8 mouse cellular contexts compared by ENCODE assay signal in genomic region chr3:69045400-69045703, GRCm38 (mm10). TPM values are rescaled to one million over a fixed set of nuclear protein-coding genes. Genes with fewer than 3 reads are reported as not detected.
DNase-seq lines count a peak whose midpoint lies in the region; ATAC-seq and TF ChIP-seq lines count a peak whose summit lies in the region.

No protein-coding gene starts in this region.

- H3K4me3 ChIP-seq in heart, embryonic 10.5 days: peak overlapping the region; percentile 93
- H3K4me3 ChIP-seq in ES-Bruce4 (ENCODE audit: low read depth, low read length): peak overlapping the region; percentile 95
- peak overlapping the region; percentile 95 for H3K4me3 ChIP-seq in forebrain, postnatal 0 days (ENCODE audit: low read depth, low read length)
- peak overlapping the region; percentile 92 for H3K4me3 ChIP-seq in megakaryocyte, embryonic 14.5 days (replicated peaks)

- TF ChIP-seq CTCF in ES-Bruce4 (IDR thresholded peaks at IDR 0.05; ENCODE audit: low read depth, low read length): no peak
- no peak for TF ChIP-seq CTCF in forebrain, postnatal 0 days (IDR thresholded peaks at IDR 0.05; ENCODE audit: low read depth)

- peak overlapping the region; percentile 100 for H3K27ac ChIP-seq in heart, embryonic 10.5 days
- peak overlapping the region; percentile 81 for H3K27ac ChIP-seq in ES-Bruce4 (ENCODE audit: insufficient read depth, low read length)
- H3K27ac ChIP-seq in forebrain, postnatal 0 days (ENCODE audit: low read depth, low read length): 0 out of 2 replicates have a peak overlapping the region, but pooled peaks have one; percentile 87

- peak overlapping the region; percentile 83 for H3K4me2 ChIP-seq in forebrain, postnatal 0 days (ENCODE audit: low read depth)

- H3K4me1 ChIP-seq in heart, embryonic 10.5 days: peaks cover 24% of the 10 kb centered on the region
- no peaks in the 10 kb centered on the region for H3K4me1 ChIP-seq in ES-Bruce4 (ENCODE audit: control insufficient read depth, insufficient read depth, low read length)
- H3K4me1 ChIP-seq in forebrain, postnatal 0 days (ENCODE audit: insufficient read depth): no peaks in the 10 kb centered on the region; the same call in 1 of the 2 replicates
- peaks cover 45% of the 10 kb centered on the region for H3K4me1 ChIP-seq in megakaryocyte, embryonic 14.5 days

- peaks cover 23% of the 10 kb centered on the region for H3K36me3 ChIP-seq in heart, embryonic 10.5 days
- H3K36me3 ChIP-seq in ES-Bruce4 (ENCODE audit: control insufficient read depth, insufficient read depth, low read length, poor library complexity, severe bottlenecking): peaks cover 23% of the 10 kb centered on the region
- no peaks in the 10 kb centered on the region for H3K36me3 ChIP-seq in forebrain, postnatal 0 days (ENCODE audit: insufficient read depth)
- H3K36me3 ChIP-seq in megakaryocyte, embryonic 14.5 days (replicated peaks; ENCODE audit: low read length): peaks cover 9% of the 10 kb centered on the region

- TF ChIP-seq POLR2A in ES-Bruce4 (IDR thresholded peaks at IDR 0.05; ENCODE audit: insufficient read depth, low read length): no peak

- WGBS in heart, embryonic 10.5 days: 10% methylated on average over 9 of the region's 9 CpGs
- 6% methylated on average over 9 of the region's 9 CpGs for WGBS in forebrain, postnatal 0 days

- DNase-seq in heart, embryonic 10.5 days (ENCODE audit: low spot score): no peak
- DNase-seq in heart, adult 18-20 months: no peak
- DNase-seq in forebrain, postnatal 0 days: no peak
- no peak for DNase-seq in adipocyte (ENCODE audit: low spot score)
- DNase-seq in adrenal gland, postnatal 36 days: no peak
- DNase-seq in adrenal gland, adult 2 months: no peak

- TF ChIP-seq EP300 in ES-Bruce4 (IDR thresholded peaks at IDR 0.05; ENCODE audit: insufficient read depth, low read depth, low read length): no peak

- H3K27me3 ChIP-seq in heart, embryonic 10.5 days (ENCODE audit: insufficient read depth, poor library complexity, severe bottlenecking): no peaks in the 10 kb centered on the region
- no peaks in the 10 kb centered on the region for H3K27me3 ChIP-seq in ES-Bruce4 (ENCODE audit: control insufficient read depth, insufficient read depth, low read length, poor library complexity, severe bottlenecking)
- no peaks in the 10 kb centered on the region for H3K27me3 ChIP-seq in forebrain, postnatal 0 days (ENCODE audit: insufficient read depth, low read length)
- peaks cover 38% of the 10 kb centered on the region for H3K27me3 ChIP-seq in megakaryocyte, embryonic 14.5 days (replicated peaks)

- ATAC-seq in forebrain, postnatal 0 days: no peak

- H3K9ac ChIP-seq in ES-Bruce4 (ENCODE audit: low read depth, poor library complexity, severe bottlenecking): peak overlapping the region; percentile 97
- peak overlapping the region; percentile 76 for H3K9ac ChIP-seq in forebrain, postnatal 0 days

- H3K9me3 ChIP-seq in heart, embryonic 10.5 days: no peaks in the 10 kb centered on the region
- H3K9me3 ChIP-seq in ES-Bruce4 (replicated peaks; ENCODE audit: control insufficient read depth, insufficient read depth, low read length, poor library complexity, severe bottlenecking): no peaks in the 10 kb centered on the region; the same call in 1 of the 2 replicates
- no peaks in the 10 kb centered on the region for H3K9me3 ChIP-seq in forebrain, postnatal 0 days (ENCODE audit: low read length)
- no peaks in the 10 kb centered on the region for H3K9me3 ChIP-seq in megakaryocyte, embryonic 14.5 days

RNA-seq across cellular contexts. Expression of gene Trim59, which starts 0.8 kb away (rescaled TPM):
- 105 and 122 TPM in 2 replicates for polyA plus RNA-seq in heart, embryonic 10.5 days (2016; fragmentation: Nextera tagmentation; extraction: Ambion mirVana)
- total RNA-seq in heart, adult 18-20 months (2021): 1 to 10 TPM; 1.4 to 1.7 TPM
- 122 and 133 TPM in 2 replicates for polyA plus RNA-seq in ES-Bruce4 (2011; ENCODE audit: insufficient read depth, insufficient read length, low read depth, missing spikeins)
- total RNA-seq in forebrain, postnatal 0 days (2014; rRNA removed): 8.0 and 8.6 TPM in 2 replicates
- polyA plus RNA-seq in forebrain, postnatal 0 days (2015; fragmentation: Nextera tagmentation; extraction: Ambion mirVana): 21.3 and 22.1 TPM in 2 replicates
- 0.35 TPM in 1 of 2 replicates, not detected in the other for polyA plus RNA-seq in megakaryocyte, embryonic 14.5 days (2012; ENCODE audit: insufficient read depth, low replicate concordance)
- 1 to 10 TPM; 6.0 to 8.2 TPM for total RNA-seq in adrenal gland, postnatal 36 days (2021)
- total RNA-seq in adrenal gland, adult 2 months (2021): 1 to 10 TPM; 5.4 to 6.7 TPM
- polyA plus RNA-seq in adrenal gland, adult 2 months (2012; rRNA removed): 0.78 and 0.97 TPM in 2 replicates

RNA-seq across cellular contexts. Expression of gene Smc4, which starts 40.8 kb away (rescaled TPM):
- 156 and 161 TPM in 2 replicates for polyA plus RNA-seq in heart, embryonic 10.5 days (2016; fragmentation: Nextera tagmentation; extraction: Ambion mirVana)
- total RNA-seq in heart, adult 18-20 months (2021): 10 to 100 TPM in 1 of 2 experiments, 1 to 10 TPM in 1; 9.7 to 13.3 TPM
- 276 and 284 TPM in 2 replicates for polyA plus RNA-seq in ES-Bruce4 (2011; ENCODE audit: insufficient read depth, insufficient read length, low read depth, missing spikeins)
- total RNA-seq in forebrain, postnatal 0 days (2014; rRNA removed): 16.4 and 21.1 TPM in 2 replicates
- polyA plus RNA-seq in forebrain, postnatal 0 days (2015; fragmentation: Nextera tagmentation; extraction: Ambion mirVana): 19.4 and 30.2 TPM in 2 replicates
- polyA plus RNA-seq in megakaryocyte, embryonic 14.5 days (2012; ENCODE audit: insufficient read depth, low replicate concordance): 28.7 and 32.9 TPM in 2 replicates
- total RNA-seq in adrenal gland, postnatal 36 days (2021): 10 to 100 TPM; 34.1 to 38.1 TPM
- total RNA-seq in adrenal gland, adult 2 months (2021): 10 to 100 TPM; 26.1 to 26.9 TPM
- polyA plus RNA-seq in adrenal gland, adult 2 months (2012; rRNA removed): 5.7 and 6.2 TPM in 2 replicates

RNA-seq across cellular contexts. Expression of gene Ift80, which starts 41.0 kb away (rescaled TPM):
- polyA plus RNA-seq in heart, embryonic 10.5 days (2016; fragmentation: Nextera tagmentation; extraction: Ambion mirVana): 8.1 and 9.6 TPM in 2 replicates
- 1 to 10 TPM; 4.0 to 5.3 TPM for total RNA-seq in heart, adult 18-20 months (2021)
- 21.4 and 22.2 TPM in 2 replicates for polyA plus RNA-seq in ES-Bruce4 (2011; ENCODE audit: insufficient read depth, insufficient read length, low read depth, missing spikeins)
- 8.9 and 9.2 TPM in 2 replicates for total RNA-seq in forebrain, postnatal 0 days (2014; rRNA removed)
- polyA plus RNA-seq in forebrain, postnatal 0 days (2015; fragmentation: Nextera tagmentation; extraction: Ambion mirVana): 2.6 and 3.8 TPM in 2 replicates
- polyA plus RNA-seq in megakaryocyte, embryonic 14.5 days (2012; ENCODE audit: insufficient read depth, low replicate concordance): 0.10 TPM in 1 of 2 replicates, not detected in the other
- 10 to 100 TPM; 20.3 to 30.3 TPM for total RNA-seq in adrenal gland, postnatal 36 days (2021)
- total RNA-seq in adrenal gland, adult 2 months (2021): 10 to 100 TPM; 21.1 to 31.4 TPM
- 0.64 and 0.88 TPM in 2 replicates for polyA plus RNA-seq in adrenal gland, adult 2 months (2012; rRNA removed)
